Mouse (Mus musculus): Measurements from ENCODE around the gene Pcnx3. TPM values are rescaled to one million over a fixed set of nuclear protein-coding genes. Genes with fewer than 3 reads are reported as not detected.

The Pcnx3 gene
- total RNA-seq, 4 experiments from 2014 or later = 95.1 to 183 (median 136) TPM

GRCm38 (mm10) chr19:5711907-5712460 is 23.3 kb upstream of the Pcnx3 start:
- no peak for DNase-seq

DNA sequence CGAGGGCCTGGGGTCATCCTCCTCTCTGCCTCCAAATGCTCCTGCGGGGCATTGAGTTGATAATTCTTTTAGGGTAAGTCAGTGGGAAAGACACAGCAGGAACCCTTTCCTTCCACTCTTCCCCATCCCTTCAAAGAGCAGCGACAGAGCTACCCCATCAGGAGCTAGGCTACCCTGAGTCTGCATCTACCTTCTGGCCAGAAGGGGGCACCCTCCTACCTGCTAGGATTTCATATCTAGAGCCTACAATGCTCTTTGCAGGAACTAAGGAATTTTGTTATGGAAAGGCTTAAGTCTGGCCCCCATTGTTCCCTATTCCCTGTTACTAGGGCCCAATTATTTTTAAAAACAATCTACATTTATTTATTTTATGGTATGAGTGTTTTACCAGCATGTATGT is 22.5 kb upstream of the Pcnx3 start:
- DNase-seq = no peak

GRCm38 (mm10) chr19:5710581-5710980 is 21.9 kb upstream of the Pcnx3 start:
- DNase-seq = no peak

DNA sequence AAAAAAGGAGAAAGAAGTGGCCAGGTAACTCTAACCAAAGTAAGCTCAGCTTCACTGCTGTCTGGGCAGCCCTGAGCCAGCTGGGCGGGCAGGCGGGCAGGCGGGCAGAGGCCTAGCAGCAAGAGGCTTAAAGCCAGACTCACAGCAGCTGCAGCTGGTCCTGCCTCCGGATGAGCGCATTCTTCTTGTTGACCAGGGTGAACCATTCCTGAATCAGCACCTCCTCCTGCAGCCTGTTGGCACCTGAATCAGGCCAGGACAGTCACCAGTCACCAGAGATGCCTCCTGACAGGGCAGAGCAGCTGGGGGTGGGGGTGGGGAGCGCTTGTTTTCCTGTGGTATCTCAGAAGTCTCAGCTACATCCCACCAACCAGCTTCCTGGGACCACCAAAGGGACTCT is 21.4 kb upstream of the Pcnx3 start:
- DNase-seq = no peak

GRCm38 (mm10) chr19:5704801-5705571 is 16.3 kb upstream of the Pcnx3 start:
- no peak for DNase-seq

- DNase-seq = no peak
These were observed 15.6 kb upstream of the Pcnx3 start, which contains the start of gene Kcnk7 for GRCm38 (mm10) chr19:5704163-5704800. Kcnk7 (plus strand) TSS chr19:5704367.

GRCm38 (mm10) chr19:5695849-5696462 is 7.2 kb upstream of the Pcnx3 start:
- no peak for DNase-seq

DNA sequence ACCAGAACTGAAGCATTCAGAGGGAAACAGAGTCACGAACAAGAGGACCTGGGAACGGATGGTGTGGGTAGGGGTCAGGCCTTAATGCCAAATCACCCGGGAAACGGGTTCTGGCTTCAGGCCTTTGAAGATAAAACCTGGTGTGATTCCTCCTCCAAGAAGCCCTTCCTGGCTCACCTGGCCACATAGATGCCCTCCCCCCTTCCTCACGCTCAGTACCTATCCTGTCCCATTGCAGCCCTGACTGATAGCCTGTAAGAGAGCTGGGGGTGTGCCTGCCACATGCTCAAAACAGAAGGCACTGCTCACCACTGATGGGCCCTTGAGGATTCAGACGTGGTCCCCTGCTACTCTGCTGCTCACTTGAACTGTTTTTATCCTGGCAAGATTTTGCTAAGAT is 5.1 kb upstream of the Pcnx3 start:
- DNase-seq = no peak

GRCm38 (mm10) chr19:5692913-5693396 is 4.2 kb upstream of the Pcnx3 start:
- no peak for DNase-seq

GRCm38 (mm10) chr19:5692086-5692912 is 3.6 kb upstream of the Pcnx3 start:
- no peak for DNase-seq

DNA sequence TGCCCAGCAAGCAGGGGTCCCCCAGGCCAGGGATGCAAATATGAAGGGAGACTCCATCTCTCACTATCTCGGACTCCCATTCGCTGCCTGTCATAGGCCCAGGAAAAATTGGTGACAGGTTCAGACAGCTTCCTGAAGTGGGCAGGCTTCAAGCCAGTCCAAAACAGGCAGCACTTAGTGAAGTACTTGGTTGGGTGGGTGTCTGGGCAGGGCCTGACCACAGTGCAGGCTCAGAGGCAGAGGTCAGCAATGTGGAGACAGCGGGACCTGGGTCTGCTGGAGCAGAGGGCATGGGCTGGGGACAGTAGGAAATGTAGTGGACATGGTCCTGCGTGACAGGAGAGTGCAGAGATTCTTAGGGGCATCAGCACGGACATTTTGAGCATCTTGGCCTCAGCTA is 2.9 kb upstream of the Pcnx3 start:
- DNase-seq = no peak

GRCm38 (mm10) chr19:5690343-5690735 is 1.6 kb upstream of the Pcnx3 start:
- no peak for DNase-seq

- DNase-seq = peak; percentile 90
These were observed 1.0 kb upstream of the Pcnx3 start for GRCm38 (mm10) chr19:5689565-5690342.

- DNase-seq = no peak
These were observed 350 bp upstream of the Pcnx3 start for GRCm38 (mm10) chr19:5689088-5689428.

DNA sequence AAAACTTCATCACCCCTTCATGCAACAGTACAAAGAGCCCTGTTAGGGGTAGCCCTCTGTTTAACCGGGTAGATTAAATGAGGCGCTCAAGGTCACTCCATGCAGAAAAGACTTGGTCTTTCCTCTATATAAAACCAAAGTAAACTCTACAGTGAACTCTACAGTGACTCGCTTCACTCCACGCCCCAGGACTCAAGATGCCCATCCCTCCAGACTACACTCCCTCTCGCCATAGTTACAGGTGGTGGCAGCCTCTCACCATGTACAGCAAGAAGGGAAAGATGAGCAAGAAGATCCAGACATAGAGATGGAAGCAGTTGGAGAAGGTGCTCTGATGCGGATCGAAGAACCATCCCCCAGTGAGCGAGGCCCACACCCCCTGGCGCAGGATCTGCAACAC is 970 bp downstream of the Pcnx3 start:
- DNase-seq = peak; percentile 35

DNA sequence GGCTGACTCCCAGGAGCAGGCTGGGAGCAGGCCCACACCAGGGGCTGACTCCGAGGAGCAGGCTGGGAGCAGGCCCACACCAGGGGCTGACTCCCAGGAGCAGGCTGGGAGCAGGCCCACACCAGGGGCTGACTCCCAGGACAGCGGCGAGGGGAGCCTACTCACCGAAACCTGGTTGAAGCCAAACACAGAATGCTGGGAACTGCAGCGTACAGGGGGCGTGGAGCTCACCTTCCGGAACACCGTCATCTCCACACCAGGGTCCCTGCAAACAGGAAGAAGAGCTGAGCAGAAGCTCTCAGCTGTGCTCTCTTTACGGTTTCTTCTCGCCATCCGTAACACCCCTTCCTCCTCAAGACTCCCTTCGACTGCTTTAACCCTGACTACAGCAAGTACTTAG is 1.8 kb downstream of the Pcnx3 start:
- peak; percentile 6 for DNase-seq

DNA sequence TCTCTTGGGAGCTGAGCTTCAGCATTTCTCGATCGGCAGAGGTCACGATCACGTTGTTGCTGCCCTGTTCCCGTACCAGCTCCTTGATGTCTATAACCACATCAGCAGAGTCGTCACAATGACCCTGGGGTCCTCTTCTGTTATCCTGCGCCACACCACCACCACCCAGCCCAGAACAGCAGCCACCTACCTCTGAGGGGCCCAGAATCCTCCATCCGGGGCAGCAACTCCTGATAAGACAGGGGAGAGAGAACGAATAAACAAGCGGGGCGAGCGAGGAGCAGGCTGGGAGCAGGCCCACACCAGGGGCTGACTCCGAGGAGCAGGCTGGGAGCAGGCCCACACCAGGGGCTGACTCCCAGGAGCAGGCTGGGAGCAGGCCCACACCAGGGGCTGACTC is 2.3 kb downstream of the Pcnx3 start:
- DNase-seq = no peak

GRCm38 (mm10) chr19:5685861-5686260 is 2.8 kb downstream of the Pcnx3 start:
- peak; percentile 6 for DNase-seq

GRCm38 (mm10) chr19:5685431-5685830 is 3.3 kb downstream of the Pcnx3 start:
- peak; percentile 13 for DNase-seq

DNA sequence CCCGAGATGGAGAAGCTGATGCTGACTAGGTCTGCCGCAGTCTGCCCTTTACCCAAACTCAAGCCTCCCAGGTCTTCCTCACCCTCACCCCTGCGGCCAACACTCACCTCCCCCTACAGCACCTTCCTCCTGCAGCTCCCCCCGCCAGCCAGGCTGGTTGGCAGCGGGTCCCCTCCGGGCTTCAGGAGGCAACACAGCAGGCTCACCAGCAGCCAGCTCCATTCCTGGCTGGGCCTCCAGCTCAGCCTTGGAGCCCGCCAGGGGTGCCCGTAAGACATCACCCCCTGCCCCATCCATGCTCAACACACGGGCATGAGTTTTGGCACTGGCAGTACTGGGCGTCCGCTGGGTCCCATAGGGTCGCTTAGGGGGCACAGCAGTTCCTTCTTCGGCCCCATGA is 3.7 kb downstream of the Pcnx3 start:
- DNase-seq = peak; percentile 3

DNA sequence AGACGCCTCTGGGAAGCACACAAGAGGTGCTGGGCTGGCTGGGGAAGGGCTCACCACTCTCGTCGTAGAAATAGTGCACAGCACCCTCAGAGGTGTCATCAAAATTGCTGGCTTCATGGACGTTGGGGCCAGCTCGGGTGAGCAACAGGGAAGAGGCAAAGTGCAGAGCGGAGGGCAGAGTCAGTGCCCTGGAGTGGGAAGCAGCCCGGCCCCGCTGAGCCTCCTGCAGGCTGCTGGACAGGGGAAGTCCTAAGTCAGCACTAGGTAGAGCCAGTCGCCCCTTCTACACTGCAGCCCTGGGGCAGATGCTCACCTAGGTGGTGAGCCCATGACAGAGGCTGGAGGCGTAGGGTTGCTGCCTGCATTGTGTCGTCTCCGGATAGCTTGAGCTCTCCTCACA is 4.5 kb downstream of the Pcnx3 start:
- DNase-seq = no peak

GRCm38 (mm10) chr19:5680432-5680831 is 8.3 kb downstream of the Pcnx3 start:
- peak; percentile 72 for DNase-seq
